Mouse (Mus musculus) intestine, postnatal 0 days (tissue): ENCODE measurements around the gene Lama2. TPM values are rescaled to one million over a fixed set of nuclear protein-coding genes. Genes with fewer than 3 reads are reported as not detected.

Experiments used
- ATAC-seq: fragments of 200-750 bp; cut with Nextera tagmentation; 2 replicates; pipeline ENCODE4 v1.8.0; 2017; ENCODE audit warnings: mild to moderate bottlenecking, moderate TSS enrichment, moderate library complexity
- H3K27ac ChIP-seq: fragments of 300-500 bp; sonication (generic); 2 replicates; pipeline ENCODE4 v1.5.1; 2014; ENCODE audit warnings: mild to moderate bottlenecking, low read depth, low read length, moderate library complexity
- H3K27me3 ChIP-seq: fragments of 300-500 bp; sonication (generic); replicated peaks from 2 replicates; pipeline ENCODE4 v1.6.1; 2014; ENCODE audit warnings: low read length, mixed read lengths; ENCODE audit not compliant: control insufficient read depth, insufficient read depth
- H3K36me3 ChIP-seq: fragments of 300-500 bp; sonication (generic); 2 replicates; pipeline ENCODE4 v1.6.1; 2014; ENCODE audit warnings: mild to moderate bottlenecking, moderate library complexity; ENCODE audit not compliant: control insufficient read depth, insufficient read depth
- H3K4me1 ChIP-seq: fragments of 300-500 bp; sonication (generic); replicated peaks from 2 replicates; pipeline ENCODE4 v1.6.1; 2014; ENCODE audit warnings: antibody characterized with exemption, low read length, mixed read lengths; ENCODE audit not compliant: control insufficient read depth, insufficient read depth
- H3K4me2 ChIP-seq: fragments of 300-500 bp; sonication (generic); replicated peaks from 2 replicates; pipeline ENCODE4 v1.6.1; 2014; ENCODE audit warnings: low read depth, mild to moderate bottlenecking, moderate library complexity
- H3K4me3 ChIP-seq: fragments of 300-500 bp; sonication (generic); 2 replicates; pipeline ENCODE4 v1.5.1; 2014; ENCODE audit warnings: low read depth, low read length
- H3K9ac ChIP-seq: fragments of 300-500 bp; sonication (generic); 2 replicates; pipeline ENCODE4 v1.6.1; 2014; ENCODE audit warnings: mild to moderate bottlenecking, low read depth, low read length
- H3K9me3 ChIP-seq: fragments of 300-500 bp; sonication (generic); 2 replicates; pipeline ENCODE4 v1.6.1; 2016; ENCODE audit warnings: mixed run types; ENCODE audit not compliant: control insufficient read depth
- CTCF ChIP-seq: sonication (generic); IDR thresholded peaks from 2 replicates; pipeline ENCODE4 v1.5.1; 2016; ENCODE audit warnings: low read depth, mild to moderate bottlenecking, control low read depth, antibody characterized with exemption, moderate library complexity
- WGBS: fragments of 180-500 bp; shearing (Covaris S2); extraction: QIAGEN DNeasy Blood & Tissue Kit; methylation state at CpG from one replicate; pipeline ENCODE4 v1.1.7; 2014; 5-methylcytosine and 5-hydroxymethylcytosine counted together
- polyA plus RNA-seq: library from polyadenylated mRNA; unstranded; fragments of >200 nt; fragmentation: Nextera tagmentation; extraction: Ambion mirVana; gene quantifications from 2 replicates; pipeline ENCODE4 v1.2.1, GENCODE M21; 2015

The Lama2 gene
- polyA plus RNA-seq, 1 experiment from 2014 or later, result 6.9 TPM

- no peak for TF ChIP-seq CTCF
- Histone ChIP-seq H3K4me3 (no peak overlapping the region), H3K4me1 (no peaks in the 10 kb centered on the region), H3K36me3 (no peaks in the 10 kb centered on the region), H3K4me2 (no peak overlapping the region), H3K9ac (no peak overlapping the region), H3K9me3 (no peaks in the 10 kb centered on the region), H3K27me3 (no peaks in the 10 kb centered on the region), H3K27ac (no peak overlapping the region)
- no peak for ATAC-seq
- WGBS, result 86% methylated on average over 1 of the region's 1 CpGs
Observed at GRCm38 (mm10) chr10:26983583-26983982, 636.0 kb downstream of the Lama2 start.

DNA sequence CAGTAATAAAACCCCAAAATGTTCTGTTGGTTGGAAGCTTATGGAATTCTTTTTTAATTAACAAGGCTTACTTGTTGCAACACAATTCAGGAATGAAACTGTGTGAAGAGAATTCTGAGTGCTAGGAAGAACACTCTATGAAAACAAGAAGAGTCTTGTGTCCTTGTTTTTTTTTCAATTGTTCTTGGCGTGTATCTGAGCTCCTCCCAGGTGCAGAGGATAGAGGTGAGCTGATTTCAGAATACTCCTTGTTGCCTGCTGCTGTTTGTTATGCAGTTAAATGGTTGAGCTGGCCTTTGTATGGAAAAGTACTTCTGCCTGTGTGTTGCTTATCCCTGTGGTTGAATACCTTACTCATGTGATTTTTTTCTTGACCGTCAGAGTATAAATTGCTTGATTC is 636.9 kb downstream of the Lama2 start:
- Histone ChIP-seq H3K27me3 (no peaks in the 10 kb centered on the region), H3K4me2 (no peak overlapping the region), H3K4me3 (no peak overlapping the region), H3K27ac (no peak overlapping the region), H3K9ac (no peak overlapping the region), H3K9me3 (no peaks in the 10 kb centered on the region), H3K36me3 (no peaks in the 10 kb centered on the region), H3K4me1 (no peaks in the 10 kb centered on the region)
- no peak for TF ChIP-seq CTCF
- ATAC-seq, result no peak
- 80% methylated on average over 2 of the region's 2 CpGs for WGBS

DNA sequence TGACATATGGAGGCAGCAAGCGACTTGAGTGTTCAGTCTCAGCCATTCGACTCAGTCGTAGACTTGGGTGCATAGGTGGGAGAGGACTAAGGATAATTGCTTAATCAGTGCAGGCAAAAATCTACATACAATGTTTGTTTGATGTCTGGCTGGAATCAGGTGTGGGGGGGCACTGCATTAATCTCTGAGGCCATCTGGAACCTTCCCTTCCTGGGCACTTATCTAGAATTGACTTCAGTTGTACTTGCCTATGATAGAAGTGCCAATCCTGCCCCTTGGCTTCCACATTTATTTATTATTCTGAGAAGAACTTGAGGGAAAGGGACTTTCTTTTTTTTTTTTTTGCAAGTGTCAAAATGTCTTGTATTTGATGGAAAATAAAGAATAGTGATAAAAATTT is 644.2 kb downstream of the Lama2 start:
- ATAC-seq, result no peak
- no peak overlapping the region for H3K27ac ChIP-seq
- no peak overlapping the region for H3K4me2 ChIP-seq
- no peak overlapping the region for H3K4me3 ChIP-seq
- H3K36me3 ChIP-seq, result no peaks in the 10 kb centered on the region
- 94% methylated on average over 3 of the region's 3 CpGs for WGBS
- no peaks in the 10 kb centered on the region for H3K9me3 ChIP-seq
- no peaks in the 10 kb centered on the region for H3K4me1 ChIP-seq
- H3K9ac ChIP-seq, result no peak overlapping the region
- H3K27me3 ChIP-seq, result no peaks in the 10 kb centered on the region
- TF ChIP-seq CTCF, result no peak

- no peak overlapping the region for H3K4me3 ChIP-seq
- H3K36me3 ChIP-seq, result no peaks in the 10 kb centered on the region
- H3K9me3 ChIP-seq, result no peaks in the 10 kb centered on the region
- H3K27ac ChIP-seq, result no peak overlapping the region
- no peak overlapping the region for H3K9ac ChIP-seq
- no peaks in the 10 kb centered on the region for H3K27me3 ChIP-seq
- WGBS, result 82% methylated on average over 1 of the region's 1 CpGs
- H3K4me1 ChIP-seq, result no peaks in the 10 kb centered on the region
- no peak for TF ChIP-seq CTCF
- no peak for ATAC-seq
- no peak overlapping the region for H3K4me2 ChIP-seq
Observed at GRCm38 (mm10) chr10:26974224-26974623, 645.3 kb downstream of the Lama2 start.

DNA sequence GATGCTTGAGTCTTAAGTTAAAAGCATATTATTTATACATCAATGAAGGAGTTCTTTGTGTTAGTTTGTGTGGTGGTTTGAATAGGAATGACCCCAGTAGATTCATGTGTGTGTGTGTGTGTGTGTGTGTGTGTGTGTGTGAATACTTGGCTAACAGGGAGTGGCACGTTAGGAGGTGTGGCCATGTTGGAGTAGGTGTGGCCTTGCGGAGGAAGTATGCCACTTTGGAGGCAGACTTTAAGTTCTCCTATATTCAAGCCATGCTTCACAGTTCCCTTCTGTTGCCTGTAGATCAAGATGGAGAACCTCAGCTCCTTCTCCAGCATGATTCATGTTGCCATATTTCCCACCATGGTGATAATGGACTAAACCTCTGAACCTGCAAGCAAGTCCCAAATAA is 646.0 kb downstream of the Lama2 start:
- TF ChIP-seq CTCF, result no peak
- H3K4me1 ChIP-seq, result no peaks in the 10 kb centered on the region
- ATAC-seq, result no peak

DNA sequence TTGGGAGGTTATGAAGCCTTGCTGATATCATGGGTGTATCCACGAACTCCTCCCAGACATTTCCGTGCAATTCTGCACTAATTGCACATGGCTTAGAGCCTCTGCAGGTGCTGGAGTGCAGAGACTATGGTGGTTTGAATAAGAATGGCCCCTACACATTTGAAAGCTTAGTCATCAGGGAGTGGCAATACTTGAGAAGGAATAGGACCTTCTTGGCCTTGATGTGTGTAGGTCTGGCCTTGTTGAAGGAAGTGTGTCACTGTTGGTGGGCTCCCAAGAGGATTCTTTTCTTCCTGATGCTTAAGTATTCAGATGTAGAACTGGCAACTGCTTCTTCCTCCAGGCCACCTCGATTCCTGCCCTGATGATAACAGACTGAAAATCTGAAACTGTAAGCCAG is 661.0 kb downstream of the Lama2 start:
- no peak overlapping the region for H3K4me2 ChIP-seq
- H3K36me3 ChIP-seq, result no peaks in the 10 kb centered on the region
- no peak overlapping the region for H3K9ac ChIP-seq
- H3K27ac ChIP-seq, result no peak overlapping the region
- ATAC-seq, result no peak
- TF ChIP-seq CTCF, result no peak
- no peaks in the 10 kb centered on the region for H3K9me3 ChIP-seq
- no peaks in the 10 kb centered on the region for H3K4me1 ChIP-seq
- H3K27me3 ChIP-seq, result no peaks in the 10 kb centered on the region
- H3K4me3 ChIP-seq, result no peak overlapping the region
- 72% methylated on average over 3 of the region's 3 CpGs for WGBS

More for the DNA sequence above, 646.0 kb downstream of the Lama2 start:
- H3K9ac ChIP-seq, result no peak overlapping the region
- H3K36me3 ChIP-seq, result no peaks in the 10 kb centered on the region
- H3K27me3 ChIP-seq, result no peaks in the 10 kb centered on the region
- H3K4me3 ChIP-seq, result no peak overlapping the region
- H3K9me3 ChIP-seq, result no peaks in the 10 kb centered on the region
- H3K27ac ChIP-seq, result no peak overlapping the region
- no peak overlapping the region for H3K4me2 ChIP-seq
- WGBS, result 89% methylated on average over 2 of the region's 2 CpGs

DNA sequence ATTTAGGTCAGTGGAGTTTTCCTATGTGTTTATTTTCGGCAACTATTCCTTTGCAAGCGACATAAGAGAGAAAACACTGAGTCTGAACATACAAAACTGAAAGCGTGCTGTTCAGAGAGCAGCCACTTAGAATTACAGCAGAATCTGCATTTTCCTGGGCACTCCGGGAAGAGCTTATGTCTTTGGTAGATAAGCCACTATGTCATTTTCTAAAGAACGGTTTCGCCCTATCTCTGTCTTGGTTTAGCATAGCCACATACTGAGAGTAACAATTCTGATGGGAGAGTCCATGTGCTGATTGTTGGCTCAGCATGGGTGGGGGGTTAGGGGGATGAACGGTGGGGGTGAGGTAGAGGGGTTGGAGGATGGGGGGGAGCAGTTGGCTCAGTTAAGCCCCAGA is 669.1 kb downstream of the Lama2 start:
- Histone ChIP-seq H3K36me3 (no peaks in the 10 kb centered on the region), H3K9me3 (no peaks in the 10 kb centered on the region), H3K27ac (no peak overlapping the region), H3K9ac (no peak overlapping the region), H3K4me1 (no peaks in the 10 kb centered on the region), H3K4me2 (no peak overlapping the region), H3K4me3 (no peak overlapping the region), H3K27me3 (no peaks in the 10 kb centered on the region)
- no peak for ATAC-seq
- no peak for TF ChIP-seq CTCF
- 71% methylated on average over 7 of the region's 7 CpGs for WGBS
